Mouse (Mus musculus): ENCODE measurements around the gene St6galnac3. TPM values are rescaled to one million over a fixed set of nuclear protein-coding genes. Genes with fewer than 3 reads are reported as not detected.

St6galnac3 gene
- total RNA-seq, 2 experiments from 2014 or later = 10.7 to 12.7 TPM

- no peak for DNase-seq (ENCODE audit: extremely low spot score in 1 of 2, low spot score in 2 of 2)
- intact Hi-C loops (cut with DNase I) = no loop called here
Observed at GRCm38 (mm10) chr3:153460173-153460572, 264.8 kb downstream of the St6galnac3 start.

DNA sequence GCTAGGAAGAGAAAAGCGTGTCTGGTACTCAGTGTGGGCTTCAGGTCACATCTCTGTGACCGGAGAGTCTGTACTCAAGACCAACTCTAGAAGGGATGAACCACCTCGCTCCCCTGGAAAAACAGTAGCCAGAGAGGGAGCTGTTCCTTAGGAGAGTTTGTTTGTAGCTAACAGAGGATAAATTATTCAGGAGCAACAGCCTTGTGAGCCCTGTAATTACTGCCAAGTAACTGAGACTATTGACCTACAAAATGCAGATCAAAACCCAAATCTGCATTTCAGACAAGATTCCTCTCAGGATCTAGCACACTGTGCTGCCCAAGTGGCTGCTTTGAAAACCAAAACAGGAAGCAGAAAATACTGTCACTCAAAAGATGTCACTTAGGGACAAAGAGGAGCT is 266.4 kb downstream of the St6galnac3 start:
- DNase-seq (ENCODE audit: extremely low spot score in 1 of 2, low spot score in 2 of 2) = no peak
- intact Hi-C loops (cut with DNase I) = no loop called here

GRCm38 (mm10) chr3:153457701-153458100 is 267.3 kb downstream of the St6galnac3 start:
- DNase-seq (ENCODE audit: extremely low spot score in 1 of 2, low spot score in 2 of 2) = no peak
- intact Hi-C loops (cut with DNase I) = no loop called here

- intact Hi-C loops (cut with DNase I) = no loop called here
- DNase-seq (ENCODE audit: extremely low spot score in 1 of 2, low spot score in 2 of 2) = peak; percentile 35 to 48
Observed at GRCm38 (mm10) chr3:153457203-153457602, 267.8 kb downstream of the St6galnac3 start.

GRCm38 (mm10) chr3:153456227-153456626 is 268.7 kb downstream of the St6galnac3 start:
- DNase-seq (ENCODE audit: extremely low spot score in 1 of 2, low spot score in 2 of 2) = no peak
- intact Hi-C loops (cut with DNase I) = no loop called here

- intact Hi-C loops (cut with DNase I) = no loop called here
Observed at GRCm38 (mm10) chr3:153453127-153454049, 271.6 kb downstream of the St6galnac3 start.

GRCm38 (mm10) chr3:153452299-153452996 is 272.5 kb downstream of the St6galnac3 start:
- no peak for DNase-seq (ENCODE audit: extremely low spot score in 1 of 2, low spot score in 2 of 2)
- intact Hi-C loops (cut with DNase I) = no loop called here

More at GRCm38 (mm10) chr3:153453127-153454049, 271.6 kb downstream of the St6galnac3 start:
- DNase-seq (ENCODE audit: extremely low spot score in 1 of 2, low spot score in 2 of 2) = no peak

DNA sequence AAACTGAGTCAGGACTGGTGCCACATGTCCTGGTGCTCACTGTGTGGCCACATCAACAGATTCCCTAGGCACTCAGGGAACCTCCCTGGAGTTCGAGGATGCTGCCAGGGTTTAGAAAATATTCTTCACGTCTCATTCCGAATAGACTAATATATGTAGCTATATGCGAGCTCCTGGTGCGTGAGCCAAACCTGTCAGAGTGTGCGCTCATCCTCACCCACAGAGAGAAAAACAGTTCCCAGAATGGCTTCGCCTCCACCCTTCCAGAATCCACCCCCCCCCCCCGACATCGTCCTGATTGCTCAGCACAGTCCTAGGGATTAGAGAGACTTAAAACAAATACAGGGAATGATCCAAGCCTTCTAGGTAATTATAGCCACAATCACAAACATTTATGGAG is 283.6 kb downstream of the St6galnac3 start:
- intact Hi-C loops (cut with DNase I) = no loop called here
- no peak for DNase-seq (ENCODE audit: extremely low spot score in 1 of 2, low spot score in 2 of 2)

DNA sequence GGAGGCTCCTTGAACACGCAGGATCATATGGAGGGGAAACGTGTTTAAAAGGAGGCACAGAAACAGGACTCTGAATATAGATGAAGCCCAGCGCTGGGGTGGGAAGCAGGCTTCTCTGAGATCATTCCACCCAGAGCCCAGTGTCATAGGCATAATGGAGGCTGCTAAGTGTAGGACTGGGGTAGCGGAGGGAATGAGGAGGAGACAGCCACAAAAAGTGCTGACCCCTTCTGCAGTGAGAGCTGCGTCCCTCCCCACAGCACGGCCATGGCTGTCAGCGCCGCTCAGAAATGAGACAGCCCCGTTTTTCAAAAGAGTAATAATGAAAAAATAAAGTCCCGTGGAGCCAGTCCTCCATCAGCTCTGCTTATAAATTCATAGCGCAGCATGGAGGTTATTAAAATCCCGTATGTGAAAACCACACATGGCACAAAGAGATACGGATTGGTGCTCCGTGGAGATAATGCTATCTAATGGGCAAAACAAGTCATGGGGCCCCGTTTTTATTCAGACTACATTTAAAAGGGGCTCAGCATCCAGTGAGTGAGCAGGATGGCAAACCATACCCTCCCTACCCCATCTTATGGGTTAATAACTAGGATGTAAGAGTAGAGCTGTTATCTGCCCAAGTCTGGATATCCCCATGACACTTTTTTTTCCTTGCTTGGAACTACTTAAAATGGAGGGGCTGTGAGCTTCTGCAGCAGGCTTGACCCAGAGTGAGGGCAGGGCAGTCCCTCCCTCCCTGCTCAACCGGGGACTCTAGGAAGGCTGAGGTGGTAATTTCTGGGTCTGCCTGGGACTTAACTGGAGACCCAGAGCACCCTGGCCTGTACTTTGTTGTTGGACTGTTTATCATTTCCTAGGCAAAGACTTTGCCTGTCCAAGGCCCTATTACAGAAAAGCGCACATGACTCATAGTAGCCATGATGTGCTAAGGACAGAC is 288.6 kb downstream of the St6galnac3 start:
- intact Hi-C loops (cut with DNase I) = no loop called here
- DNase-seq (ENCODE audit: extremely low spot score in 1 of 2, low spot score in 2 of 2) = no peak

DNA sequence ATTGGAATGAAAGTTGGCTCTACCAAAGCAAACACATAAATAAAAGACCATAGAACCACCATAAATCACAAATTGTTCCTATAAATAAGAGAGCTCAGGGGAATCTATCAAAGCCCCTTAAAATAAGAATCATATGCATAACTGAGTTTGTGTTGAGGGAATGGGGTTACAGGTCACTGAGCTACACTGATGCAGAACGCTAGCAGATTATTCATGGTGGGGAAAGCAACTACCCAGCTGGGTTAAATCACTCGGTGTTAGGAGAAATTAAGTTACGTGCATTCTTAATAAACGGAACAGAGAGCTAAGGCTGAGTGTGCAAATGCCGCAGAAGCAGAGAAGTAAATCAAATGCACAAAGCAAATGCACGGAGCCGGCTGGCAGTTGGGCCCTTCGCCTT is 292.0 kb downstream of the St6galnac3 start:
- intact Hi-C loops (cut with DNase I) = no loop called here
- no peak for DNase-seq (ENCODE audit: extremely low spot score in 1 of 2, low spot score in 2 of 2)

- no peak for DNase-seq (ENCODE audit: extremely low spot score in 1 of 2, low spot score in 2 of 2)
- intact Hi-C loops (cut with DNase I) = no loop called here
Observed at GRCm38 (mm10) chr3:153432053-153432816, 292.7 kb downstream of the St6galnac3 start.

DNA sequence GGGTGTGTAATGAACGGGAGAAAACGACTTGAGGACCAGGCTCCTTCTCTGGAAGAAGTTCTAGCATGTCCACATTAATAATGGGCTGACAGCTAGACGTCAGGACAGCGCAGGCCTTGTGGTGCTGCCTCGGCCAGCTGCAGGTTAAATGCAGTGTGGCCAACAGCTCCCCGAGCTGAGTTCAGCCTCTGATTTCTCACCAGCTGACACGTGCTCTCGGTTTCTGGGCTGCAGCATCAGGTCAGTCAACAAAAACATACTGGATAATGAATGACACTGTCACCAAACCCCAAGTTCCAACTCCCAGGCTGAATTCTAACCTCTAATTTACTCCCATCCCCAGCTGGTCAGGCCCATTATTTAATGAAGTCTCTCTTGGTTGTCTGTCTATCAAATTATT is 295.1 kb downstream of the St6galnac3 start:
- intact Hi-C loops (cut with DNase I) = no loop called here

GRCm38 (mm10) chr3:153421918-153422290 is 303.1 kb downstream of the St6galnac3 start:
- intact Hi-C loops (cut with DNase I) = no loop called here
- no peak for DNase-seq (ENCODE audit: extremely low spot score in 1 of 2, low spot score in 2 of 2)

More for the DNA sequence above, 295.1 kb downstream of the St6galnac3 start:
- no peak for DNase-seq (ENCODE audit: extremely low spot score in 1 of 2, low spot score in 2 of 2)

- no peak for DNase-seq (ENCODE audit: extremely low spot score in 1 of 2, low spot score in 2 of 2)
- intact Hi-C loops (cut with DNase I) = no loop called here
Observed at GRCm38 (mm10) chr3:153421060-153421917, 303.7 kb downstream of the St6galnac3 start.

GRCm38 (mm10) chr3:153419331-153419730 is 305.6 kb downstream of the St6galnac3 start:
- intact Hi-C loops (cut with DNase I) = no loop called here
- DNase-seq (ENCODE audit: extremely low spot score in 1 of 2, low spot score in 2 of 2) = peak in 1 of 2 experiments; percentile 63

DNA sequence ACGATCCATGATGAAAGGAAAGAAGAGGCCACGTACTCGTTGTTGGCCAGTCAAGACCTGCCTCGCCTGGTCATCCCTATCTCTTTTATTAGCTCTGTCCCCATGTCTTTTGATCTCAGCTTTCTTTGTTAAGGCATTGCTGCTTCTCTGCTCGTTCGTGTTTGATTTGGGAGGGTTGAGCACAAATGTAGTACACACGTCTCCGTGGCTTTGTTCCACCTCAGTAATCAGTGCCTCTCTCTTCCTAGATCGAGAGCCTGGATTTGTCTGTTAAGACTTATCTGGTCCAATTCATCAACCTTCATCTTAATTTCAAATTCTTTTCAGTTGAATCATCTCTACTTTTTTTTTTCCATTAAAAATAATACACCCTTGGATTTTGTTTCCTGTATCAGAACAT is 308.0 kb downstream of the St6galnac3 start:
- intact Hi-C loops (cut with DNase I) = no loop called here

GRCm38 (mm10) chr3:153416383-153416782 is 308.6 kb downstream of the St6galnac3 start:
- intact Hi-C loops (cut with DNase I) = no loop called here
- DNase-seq (ENCODE audit: extremely low spot score in 1 of 2, low spot score in 2 of 2) = no peak

More for the DNA sequence above, 308.0 kb downstream of the St6galnac3 start:
- no peak for DNase-seq (ENCODE audit: extremely low spot score in 1 of 2, low spot score in 2 of 2)
